Mouse (Mus musculus) testis, adult 2 months (tissue): ENCODE data around the gene Vmn1r94. TPM values are rescaled to one million over a fixed set of nuclear protein-coding genes. Genes with fewer than 3 reads are reported as not detected.
"Not testable (repeated sequence)": the region's sequence is repeated elsewhere in the genome, so short reads cannot be mapped to it uniquely, and the experiment has no call there.

ENCODE experiments used
- H3K27ac ChIP-seq: fragments of 200-500 bp; 2 replicates; pipeline ENCODE4 v1.5.1; 2012; ENCODE audit warnings: low read depth, low read length; ENCODE audit not compliant: control insufficient read depth, insufficient read depth
- H3K27me3 ChIP-seq: fragments of 200-500 bp; 2 replicates; pipeline ENCODE4 v1.6.1; 2012; ENCODE audit warnings: mild to moderate bottlenecking, low read length, moderate library complexity; ENCODE audit not compliant: control insufficient read depth, insufficient read depth
- H3K36me3 ChIP-seq: fragments of 200-500 bp; 2 replicates; pipeline ENCODE4 v1.6.1; 2012; ENCODE audit warnings: mild to moderate bottlenecking, low read length; ENCODE audit not compliant: control insufficient read depth, insufficient read depth
- H3K4me1 ChIP-seq: fragments of 200-500 bp; 2 replicates; pipeline ENCODE4 v1.6.1; 2012; ENCODE audit warnings: low read length; ENCODE audit not compliant: control insufficient read depth, insufficient read depth
- H3K4me3 ChIP-seq: fragments of 200-500 bp; 2 replicates; pipeline ENCODE4 v1.5.1; 2012; ENCODE audit warnings: low read depth, mild to moderate bottlenecking, low read length, moderate library complexity, mixed read lengths; ENCODE audit not compliant: control insufficient read depth
- polyA plus RNA-seq: library from polyadenylated mRNA; depleted of rRNA; stranded (reverse); fragments of >200 nt; gene quantifications from 2 replicates; pipeline ENCODE4 v1.2.3, GENCODE M21; 2012; rRNA removed

Gene Vmn1r94
- not detected in 2 replicates for polyA plus RNA-seq

- not testable (repeated sequence) for H3K36me3 ChIP-seq, H3K4me1 ChIP-seq, H3K4me3 ChIP-seq, H3K27ac ChIP-seq, H3K27me3 ChIP-seq
Observed at GRCm38 (mm10) chr7:20168277-20168676, at the start of gene Vmn1r94. Gene Vmn1r94 (minus strand): TSS chr7:20168377.

DNA sequence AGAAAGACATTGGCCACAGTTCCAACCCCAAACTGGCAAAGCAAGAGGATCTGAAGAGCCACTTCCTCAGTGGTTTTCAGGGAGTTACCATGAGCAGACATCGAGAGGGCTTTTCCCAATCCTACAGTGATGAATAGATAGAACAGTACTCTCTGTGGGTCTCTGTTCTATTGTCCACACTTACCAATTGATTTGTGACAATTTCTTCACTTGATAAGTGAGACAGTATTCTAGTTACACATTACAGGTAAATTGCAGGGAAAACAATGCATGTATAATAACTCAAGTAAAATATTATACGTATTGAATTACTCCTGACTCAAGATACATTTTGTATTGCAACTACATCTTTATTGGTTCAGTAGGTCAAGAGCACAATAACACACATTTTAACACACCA is 37.3 kb upstream of the Vmn1r94 start, which contains the start of gene Gm6164:
Gene Gm6164, minus strand, starts transcription at position 101 of the 400 bp plus-strand sequence.
- not testable (repeated sequence) for H3K36me3 ChIP-seq, H3K27me3 ChIP-seq, H3K4me1 ChIP-seq, H3K27ac ChIP-seq, H3K4me3 ChIP-seq

GRCm38 (mm10) chr7:20193410-20193809 is 25.2 kb upstream of the Vmn1r94 start, which contains the start of gene Vmn1r95:
Gene Vmn1r95 (plus strand): TSS chr7:20193710.
- H3K36me3 ChIP-seq, H3K27ac ChIP-seq, H3K4me3 ChIP-seq, H3K4me1 ChIP-seq, H3K27me3 ChIP-seq: not testable (repeated sequence)

GRCm38 (mm10) chr7:20138988-20139387 is 29.2 kb downstream of the Vmn1r94 start, which contains the start of gene Vmn1r93:
Gene Vmn1r93 (minus strand): TSS chr7:20139088.
- not testable (repeated sequence) for H3K27ac ChIP-seq, H3K4me3 ChIP-seq, H3K27me3 ChIP-seq, H3K4me1 ChIP-seq, H3K36me3 ChIP-seq

DNA sequence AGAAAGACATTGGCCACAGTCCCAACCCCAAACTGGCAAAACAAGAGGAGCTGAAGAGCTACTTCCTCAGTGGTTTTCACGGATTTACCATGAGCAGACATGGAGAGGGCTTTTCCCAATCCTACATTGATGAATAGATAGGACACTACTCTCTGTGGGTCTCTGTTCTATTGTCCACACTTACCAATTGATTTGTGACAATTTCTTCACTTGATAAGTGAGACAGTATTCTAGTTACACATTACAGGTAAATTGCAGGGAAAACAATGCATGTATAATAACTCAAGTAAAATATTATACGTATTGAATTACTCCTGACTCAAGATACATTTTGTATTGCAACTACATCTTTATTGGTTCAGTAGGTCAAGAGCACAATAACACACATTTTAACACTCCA is 45.7 kb downstream of the Vmn1r94 start, which contains the start of gene Gm16442:
Gene Gm16442, minus strand, starts transcription at position 101 of the 400 bp plus-strand sequence.
- not testable (repeated sequence) for H3K4me3 ChIP-seq, H3K36me3 ChIP-seq, H3K27ac ChIP-seq, H3K4me1 ChIP-seq, H3K27me3 ChIP-seq

Other genes starting within 250 kb of the Vmn1r94 start
- gene Pvr, start 247.2 kb downstream of the Vmn1r94 start, polyA plus RNA-seq, result 5.5 and 6.1 TPM in 2 replicates
- 0.30 and 0.36 TPM in 2 replicates for gene Igsf23, start 217.6 kb downstream of the Vmn1r94 start, polyA plus RNA-seq
- 1.6 and 1.7 TPM in 2 replicates for gene Ceacam20, start 203.0 kb downstream of the Vmn1r94 start, polyA plus RNA-seq
- gene Nlrp9b, start 176.9 kb downstream of the Vmn1r94 start, polyA plus RNA-seq, result 0.17 and 0.35 TPM in 2 replicates
- not detected in 2 replicates for gene Vmn1r91, start 68.7 kb downstream of the Vmn1r94 start, polyA plus RNA-seq
- not detected in 2 replicates for gene Gm16442, start 45.8 kb downstream of the Vmn1r94 start, polyA plus RNA-seq
- not detected in 2 replicates for gene Vmn1r93, start 29.3 kb downstream of the Vmn1r94 start, polyA plus RNA-seq
- not detected in 2 replicates for gene Vmn1r95, start 25.3 kb upstream of the Vmn1r94 start, polyA plus RNA-seq
- gene Gm6164, start 37.2 kb upstream of the Vmn1r94 start, polyA plus RNA-seq, result not detected in 2 replicates
- gene Gm4498, start 65.5 kb upstream of the Vmn1r94 start, polyA plus RNA-seq, result not detected in 2 replicates
- 0.07 and 0.18 TPM in 2 replicates for gene Gm5890, start 94.5 kb upstream of the Vmn1r94 start, polyA plus RNA-seq
- not detected in 2 replicates for gene Gm4133, start 165.7 kb upstream of the Vmn1r94 start, polyA plus RNA-seq
- gene Gm5728, start 207.0 kb upstream of the Vmn1r94 start, polyA plus RNA-seq, result not detected in 2 replicates
- gene Vmn1r100, start 249.6 kb upstream of the Vmn1r94 start, polyA plus RNA-seq, result not detected in 2 replicates